Mouse (Mus musculus) lung, postnatal 0 days (tissue): ENCODE results near the gene St3gal6.

Experiments
- CTCF ChIP-seq: IDR thresholded peaks from 2 replicates; pipeline ENCODE4 v1.5.1; 2016; ENCODE audit warnings: antibody characterized with exemption, mild to moderate bottlenecking
- EP300 ChIP-seq: IDR thresholded peaks from 2 replicates; pipeline ENCODE4 v1.6.1; 2016; ENCODE audit warnings: antibody characterized with exemption, mild to moderate bottlenecking, control low read depth

DNA sequence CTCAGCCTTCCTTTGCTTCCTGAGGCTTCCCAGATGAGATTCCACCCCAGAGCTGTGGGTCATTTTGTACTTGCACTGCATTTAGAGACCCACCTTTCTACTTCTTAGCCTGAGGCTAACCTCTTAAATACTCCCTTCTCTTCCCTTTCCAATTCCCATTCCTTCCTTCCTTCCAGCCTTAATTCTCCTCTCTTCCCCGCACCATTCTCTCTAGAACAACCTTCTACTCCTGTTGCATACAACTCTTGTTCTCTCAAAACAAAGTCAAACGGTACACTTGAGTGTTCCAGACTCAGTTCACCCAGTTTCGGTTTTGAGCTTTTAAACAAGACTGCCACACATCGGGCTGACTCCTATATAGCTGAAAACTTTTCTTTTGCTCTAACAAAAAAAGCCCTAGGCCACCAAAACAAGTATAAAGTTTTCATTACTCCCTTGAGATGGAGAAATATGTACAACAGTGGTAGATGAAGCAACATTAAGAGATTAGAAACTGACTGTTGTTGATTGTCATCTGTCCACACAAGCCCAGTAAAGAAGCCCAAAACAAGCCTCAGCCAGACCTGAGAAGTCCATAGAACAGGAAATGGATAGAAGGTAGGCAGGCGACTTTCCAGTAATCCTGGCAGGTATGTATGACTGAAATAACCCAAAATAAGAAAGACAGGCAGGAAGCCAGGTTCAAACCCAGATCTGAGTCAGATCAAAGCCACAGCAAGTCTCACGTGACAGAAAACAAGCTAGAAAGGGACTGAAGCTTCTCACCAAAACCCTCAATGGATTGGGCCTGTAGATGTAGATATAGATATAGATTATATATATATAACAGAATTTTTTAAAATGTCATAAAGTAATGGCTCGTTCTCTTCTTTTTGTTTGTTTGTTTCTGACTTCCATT, 10.5 kb upstream of the St3gal6 start:
- no peak for TF ChIP-seq CTCF
- TF ChIP-seq EP300, result no peak
